Mouse (Mus musculus): Measurements from ENCODE around the gene Adcy9. TPM values are rescaled to one million over a fixed set of nuclear protein-coding genes. Genes with fewer than 3 reads are reported as not detected.
A peak's percentile ranks its signal among the peaks of the same experiment; 100 is the strongest.

The Adcy9 gene
- polyA plus RNA-seq, 3 experiments from 2014 or later: 0.12 to 0.49 TPM; not detected in 1

GRCm38 (mm10) chr16:4316094-4316474 lies 104.2 kb downstream of the Adcy9 start:
- peak; percentile 85 for ATAC-seq

GRCm38 (mm10) chr16:4315352-4316093 lies 104.8 kb downstream of the Adcy9 start:
- no peak for ATAC-seq

GRCm38 (mm10) chr16:4314891-4315290 lies 105.4 kb downstream of the Adcy9 start:
- ATAC-seq: no peak

GRCm38 (mm10) chr16:4312018-4312417 lies 108.3 kb downstream of the Adcy9 start:
- no peak for ATAC-seq

- no peak for ATAC-seq
Measured at GRCm38 (mm10) chr16:4311608-4312007, 108.7 kb downstream of the Adcy9 start.

- no peak for ATAC-seq
Measured at GRCm38 (mm10) chr16:4307795-4308194, 112.5 kb downstream of the Adcy9 start.

GRCm38 (mm10) chr16:4304176-4304922 lies 115.9 kb downstream of the Adcy9 start:
- ATAC-seq: no peak

GRCm38 (mm10) chr16:4303554-4303953 lies 116.7 kb downstream of the Adcy9 start:
- no peak for ATAC-seq

- no peak for ATAC-seq
Measured at GRCm38 (mm10) chr16:4300280-4300679, 120.0 kb downstream of the Adcy9 start.

GRCm38 (mm10) chr16:4293259-4293658 lies 127.0 kb downstream of the Adcy9 start:
- ATAC-seq: no peak

- no peak for ATAC-seq
Measured at GRCm38 (mm10) chr16:4289507-4289906, 130.8 kb downstream of the Adcy9 start.

- no peak for ATAC-seq
Measured at GRCm38 (mm10) chr16:4286593-4286992, 133.7 kb downstream of the Adcy9 start.

GRCm38 (mm10) chr16:4285257-4285656 lies 135.0 kb downstream of the Adcy9 start:
- no peak for ATAC-seq

GRCm38 (mm10) chr16:4283267-4283851 lies 136.9 kb downstream of the Adcy9 start:
- no peak for ATAC-seq

GRCm38 (mm10) chr16:4281470-4281869 lies 138.8 kb downstream of the Adcy9 start:
- ATAC-seq: no peak

- ATAC-seq: no peak
Measured at GRCm38 (mm10) chr16:4280949-4281348, 139.3 kb downstream of the Adcy9 start.

GRCm38 (mm10) chr16:4279601-4280000 lies 140.7 kb downstream of the Adcy9 start:
- no peak for ATAC-seq

- no peak for ATAC-seq
Measured at GRCm38 (mm10) chr16:4276621-4277020, 143.7 kb downstream of the Adcy9 start.

- ATAC-seq: no peak
Measured at GRCm38 (mm10) chr16:4276151-4276550, 144.1 kb downstream of the Adcy9 start.

- no peak for ATAC-seq
Measured at GRCm38 (mm10) chr16:4273702-4274476, 146.4 kb downstream of the Adcy9 start.

- ATAC-seq: no peak
Measured at GRCm38 (mm10) chr16:4272254-4272653, 148.0 kb downstream of the Adcy9 start.

GRCm38 (mm10) chr16:4270911-4271310 lies 149.4 kb downstream of the Adcy9 start:
- ATAC-seq: no peak
